Mouse (Mus musculus): ENCODE measurements around the gene Akap2. TPM values are rescaled to one million over a fixed set of nuclear protein-coding genes. Genes with fewer than 3 reads are reported as not detected.

Gene Akap2
- total and polyA plus RNA-seq, 3 experiments = 0.05 TPM; not detected in 2

GRCm38 (mm10) chr4:57757997-57758396 lies 40.5 kb downstream of the Akap2 start:
- no peaks in the 10 kb centered on the region for H3K27me3 ChIP-seq (ENCODE audit: insufficient read depth, low read length)
- ATAC-seq (ENCODE audit: extremely low read depth, insufficient number of reproducible peaks, low FRiP score, poor library complexity, severe bottlenecking) = no peak
- DNase-seq (ENCODE audit: low spot score) = no peak
- no peak overlapping the region for H3K4me3 ChIP-seq (ENCODE audit: low read depth, low read length)
- H3K36me3 ChIP-seq (replicated peaks) = no peaks in the 10 kb centered on the region
- H3K9me3 ChIP-seq (replicated peaks) = peaks cover 28% of the 10 kb centered on the region
- TF ChIP-seq POLR2AphosphoS5 (IDR thresholded peaks at IDR 0.05; ENCODE audit: insufficient replicate concordance, low read depth, low read length) = no peak
- TF ChIP-seq GATA2 (IDR thresholded peaks at IDR 0.05; ENCODE audit: borderline replicate concordance, low read depth, low read length) = no peak
- no peak for TF ChIP-seq CTCF (IDR thresholded peaks at IDR 0.05; ENCODE audit: low read depth, low read length)
- no peak for TF ChIP-seq GATA1 (IDR thresholded peaks at IDR 0.05; ENCODE audit: borderline replicate concordance, low read length)
- TF ChIP-seq TAL1 (conservative IDR thresholded peaks at IDR 0.05; ENCODE audit: low read depth, low read length) = no peak
- H3K4me1 ChIP-seq (ENCODE audit: insufficient read depth, low read depth, low read length) = no peaks in the 10 kb centered on the region

GRCm38 (mm10) chr4:57762424-57762823 lies 45.0 kb downstream of the Akap2 start:
- no peak for ATAC-seq (ENCODE audit: extremely low read depth, insufficient number of reproducible peaks, low FRiP score, poor library complexity, severe bottlenecking)
- H3K4me3 ChIP-seq (ENCODE audit: low read depth, low read length) = no peak overlapping the region
- no peaks in the 10 kb centered on the region for H3K36me3 ChIP-seq (replicated peaks)
- no peak for TF ChIP-seq POLR2AphosphoS5 (IDR thresholded peaks at IDR 0.05; ENCODE audit: insufficient replicate concordance, low read depth, low read length)
- no peak for TF ChIP-seq GATA1 (IDR thresholded peaks at IDR 0.05; ENCODE audit: borderline replicate concordance, low read length)
- TF ChIP-seq TAL1 (conservative IDR thresholded peaks at IDR 0.05; ENCODE audit: low read depth, low read length) = no peak
- no peak for TF ChIP-seq GATA2 (IDR thresholded peaks at IDR 0.05; ENCODE audit: borderline replicate concordance, low read depth, low read length)
- no peak for TF ChIP-seq CTCF (IDR thresholded peaks at IDR 0.05; ENCODE audit: low read depth, low read length)
- no peaks in the 10 kb centered on the region for H3K4me1 ChIP-seq (ENCODE audit: insufficient read depth, low read depth, low read length)
- peaks cover 28% of the 10 kb centered on the region for H3K9me3 ChIP-seq (replicated peaks)
- H3K27me3 ChIP-seq (ENCODE audit: insufficient read depth, low read length) = no peaks in the 10 kb centered on the region
- DNase-seq (ENCODE audit: low spot score) = no peak

GRCm38 (mm10) chr4:57764392-57764791 lies 46.9 kb downstream of the Akap2 start:
- TF ChIP-seq GATA2 (IDR thresholded peaks at IDR 0.05; ENCODE audit: borderline replicate concordance, low read depth, low read length) = no peak
- no peak for TF ChIP-seq GATA1 (IDR thresholded peaks at IDR 0.05; ENCODE audit: borderline replicate concordance, low read length)
- TF ChIP-seq TAL1 (conservative IDR thresholded peaks at IDR 0.05; ENCODE audit: low read depth, low read length) = no peak
- TF ChIP-seq CTCF (IDR thresholded peaks at IDR 0.05; ENCODE audit: low read depth, low read length) = no peak
- no peak for TF ChIP-seq POLR2AphosphoS5 (IDR thresholded peaks at IDR 0.05; ENCODE audit: insufficient replicate concordance, low read depth, low read length)
- H3K4me1 ChIP-seq (ENCODE audit: insufficient read depth, low read depth, low read length) = no peaks in the 10 kb centered on the region
- no peak overlapping the region for H3K4me3 ChIP-seq (ENCODE audit: low read depth, low read length)
- ATAC-seq (ENCODE audit: extremely low read depth, insufficient number of reproducible peaks, low FRiP score, poor library complexity, severe bottlenecking) (no peak), DNase-seq (ENCODE audit: low spot score) (no peak)
- no peaks in the 10 kb centered on the region for H3K36me3 ChIP-seq (replicated peaks)
- no peaks in the 10 kb centered on the region for H3K27me3 ChIP-seq (ENCODE audit: insufficient read depth, low read length)
- H3K9me3 ChIP-seq (replicated peaks) = peaks cover 24% of the 10 kb centered on the region

GRCm38 (mm10) chr4:57764926-57765325 lies 47.5 kb downstream of the Akap2 start:
- Histone ChIP-seq H3K27me3 (ENCODE audit: insufficient read depth, low read length) (no peaks in the 10 kb centered on the region), H3K36me3 (replicated peaks) (no peaks in the 10 kb centered on the region), H3K9me3 (replicated peaks) (peaks cover 25% of the 10 kb centered on the region), H3K4me1 (ENCODE audit: insufficient read depth, low read depth, low read length) (no peaks in the 10 kb centered on the region), H3K4me3 (ENCODE audit: low read depth, low read length) (no peak overlapping the region)
- no peak for DNase-seq (ENCODE audit: low spot score)
- ATAC-seq (ENCODE audit: extremely low read depth, insufficient number of reproducible peaks, low FRiP score, poor library complexity, severe bottlenecking) = no peak
- TF ChIP-seq GATA2 (IDR thresholded peaks at IDR 0.05; ENCODE audit: borderline replicate concordance, low read depth, low read length) = no peak
- no peak for TF ChIP-seq GATA1 (IDR thresholded peaks at IDR 0.05; ENCODE audit: borderline replicate concordance, low read length)
- TF ChIP-seq POLR2AphosphoS5 (IDR thresholded peaks at IDR 0.05; ENCODE audit: insufficient replicate concordance, low read depth, low read length) = no peak
- TF ChIP-seq TAL1 (conservative IDR thresholded peaks at IDR 0.05; ENCODE audit: low read depth, low read length) = no peak
- TF ChIP-seq CTCF (IDR thresholded peaks at IDR 0.05; ENCODE audit: low read depth, low read length) = no peak

- DNase-seq (ENCODE audit: low spot score) (no peak), ATAC-seq (ENCODE audit: extremely low read depth, insufficient number of reproducible peaks, low FRiP score, poor library complexity, severe bottlenecking) (no peak)
- H3K9me3 ChIP-seq (replicated peaks) = peaks cover 31% of the 10 kb centered on the region
- H3K27me3 ChIP-seq (ENCODE audit: insufficient read depth, low read length) = no peaks in the 10 kb centered on the region
- H3K4me3 ChIP-seq (ENCODE audit: low read depth, low read length) = no peak overlapping the region
- TF ChIP-seq POLR2AphosphoS5 (IDR thresholded peaks at IDR 0.05; ENCODE audit: insufficient replicate concordance, low read depth, low read length) (no peak), CTCF (IDR thresholded peaks at IDR 0.05; ENCODE audit: low read depth, low read length) (no peak), GATA1 (IDR thresholded peaks at IDR 0.05; ENCODE audit: borderline replicate concordance, low read length) (no peak), TAL1 (conservative IDR thresholded peaks at IDR 0.05; ENCODE audit: low read depth, low read length) (no peak), GATA2 (IDR thresholded peaks at IDR 0.05; ENCODE audit: borderline replicate concordance, low read depth, low read length) (no peak)
- no peaks in the 10 kb centered on the region for H3K4me1 ChIP-seq (ENCODE audit: insufficient read depth, low read depth, low read length)
- no peaks in the 10 kb centered on the region for H3K36me3 ChIP-seq (replicated peaks)
These were observed 48.3 kb downstream of the Akap2 start for GRCm38 (mm10) chr4:57765806-57766205.

GRCm38 (mm10) chr4:57769007-57769406 lies 51.5 kb downstream of the Akap2 start:
- DNase-seq (ENCODE audit: low spot score) (no peak), ATAC-seq (ENCODE audit: extremely low read depth, insufficient number of reproducible peaks, low FRiP score, poor library complexity, severe bottlenecking) (no peak)
- peaks cover 40% of the 10 kb centered on the region for H3K9me3 ChIP-seq (replicated peaks)
- no peaks in the 10 kb centered on the region for H3K27me3 ChIP-seq (ENCODE audit: insufficient read depth, low read length)
- H3K4me3 ChIP-seq (ENCODE audit: low read depth, low read length) = no peak overlapping the region
- TF ChIP-seq GATA1 (IDR thresholded peaks at IDR 0.05; ENCODE audit: borderline replicate concordance, low read length) (no peak), GATA2 (IDR thresholded peaks at IDR 0.05; ENCODE audit: borderline replicate concordance, low read depth, low read length) (no peak), CTCF (IDR thresholded peaks at IDR 0.05; ENCODE audit: low read depth, low read length) (no peak), TAL1 (conservative IDR thresholded peaks at IDR 0.05; ENCODE audit: low read depth, low read length) (no peak), POLR2AphosphoS5 (IDR thresholded peaks at IDR 0.05; ENCODE audit: insufficient replicate concordance, low read depth, low read length) (no peak)
- H3K36me3 ChIP-seq (replicated peaks) = no peaks in the 10 kb centered on the region
- H3K4me1 ChIP-seq (ENCODE audit: insufficient read depth, low read depth, low read length) = no peaks in the 10 kb centered on the region
